In genomic region chr4:133447967-133448366, GRCm38 (mm10) we compare ENCODE assay signal across 31 mouse cellular contexts. TPM values are rescaled to one million over a fixed set of nuclear protein-coding genes. Genes with fewer than 3 reads are reported as not detected.
A peak's percentile ranks its signal among the peaks of the same experiment; 100 is the strongest.
DNase-seq lines count a peak whose midpoint lies in the region; ATAC-seq and TF ChIP-seq lines count a peak whose summit lies in the region.
"Had no signal": no experiment of that assay in that cellular context is flagged by ENCODE, and none has a peak within 500 bp of the region (broad histone marks: within the 10 kb centered on the region; RNA-seq: fewer than 3 reads in every experiment).

No protein-coding gene starts in this region.

- no peak for ATAC-seq in intestine, embryonic 16.5 days
- no peak for ATAC-seq in intestine, postnatal 0 days
- no peak for ATAC-seq in stomach, embryonic 16.5 days (ENCODE audit: insufficient read depth, low FRiP score)
- ATAC-seq in activated CD4-positive, CD25-positive, alpha-beta regulatory T cell, adult 4 months = no peak
- ATAC-seq: forebrain, embryonic 14.5 days; forebrain, postnatal 0 days; hindbrain, embryonic 16.5 days; Patski had no signal

- peak; percentile 70 for DNase-seq in ZHBTc4 (ENCODE audit: low read depth, low spot score)
- DNase-seq in right cerebral cortex, postnatal 14 days = no peak
- DNase-seq: adrenal gland, postnatal 14 days; B cell, adult 2 months; cerebellum, adult 11 months; cerebellum, adult 2 months; cerebellum, adult 9-11 months; cerebellum, postnatal 36 days; embryo, embryonic 11 days; forebrain, postnatal 0 days; gastrocnemius, adult 2 months; gastrocnemius, postnatal 14 days; heart, adult 18-20 months; heart, postnatal 10 days; heart, postnatal 36 days; kidney, adult 18-20 months had no signal

- TF ChIP-seq CTCF in intestine, postnatal 0 days (IDR thresholded peaks at IDR 0.05; ENCODE audit: low read depth) = no peak
- TF ChIP-seq CTCF in ES-Bruce4 (IDR thresholded peaks at IDR 0.05; ENCODE audit: low read depth, low read length) = no peak

- 81% methylated on average over 11 of the region's 11 CpGs for WGBS in intestine, embryonic 16.5 days
- WGBS in intestine, postnatal 0 days = 84% methylated on average over 11 of the region's 11 CpGs
- 79% methylated on average over 11 of the region's 11 CpGs for WGBS in stomach, embryonic 16.5 days

- no peaks in the 10 kb centered on the region for H3K27me3 ChIP-seq in intestine, embryonic 16.5 days (replicated peaks; ENCODE audit: control insufficient read depth, insufficient read depth, low read length)
- H3K27me3 ChIP-seq in intestine, postnatal 0 days (replicated peaks; ENCODE audit: control insufficient read depth, insufficient read depth, low read length) = no peaks in the 10 kb centered on the region
- no peaks in the 10 kb centered on the region for H3K27me3 ChIP-seq in ES-Bruce4 (ENCODE audit: control insufficient read depth, insufficient read depth, low read length, poor library complexity, severe bottlenecking)
- no peaks in the 10 kb centered on the region for H3K27me3 ChIP-seq in stomach, embryonic 16.5 days (ENCODE audit: control insufficient read depth, insufficient read depth, low read length)
- H3K27me3 ChIP-seq: CH12.LX; embryonic facial prominence, embryonic 15.5 days; heart, embryonic 15.5 days; Patski had no signal

- H3K9ac ChIP-seq in intestine, embryonic 16.5 days (ENCODE audit: low read depth, low read length) = no peak overlapping the region
- no peak overlapping the region for H3K9ac ChIP-seq in intestine, postnatal 0 days (ENCODE audit: low read depth, low read length)
- peak overlapping the region; percentile 29; the same call in 1 of the 2 replicates for H3K9ac ChIP-seq in ES-Bruce4 (ENCODE audit: low read depth, poor library complexity, severe bottlenecking)
- no peak overlapping the region for H3K9ac ChIP-seq in stomach, embryonic 16.5 days (ENCODE audit: low read length)
- H3K9ac ChIP-seq: embryonic facial prominence, embryonic 15.5 days; forebrain, postnatal 0 days; heart, embryonic 12.5 days; heart, embryonic 15.5 days; hindbrain, embryonic 13.5 days had no signal

- H3K4me3 ChIP-seq in intestine, embryonic 16.5 days (ENCODE audit: low read length) = no peak overlapping the region
- no peak overlapping the region for H3K4me3 ChIP-seq in intestine, postnatal 0 days (ENCODE audit: low read depth, low read length)
- H3K4me3 ChIP-seq in ES-Bruce4 (ENCODE audit: low read depth, low read length) = peak overlapping the region; percentile 12; the same call in 1 of the 2 replicates
- no peak overlapping the region for H3K4me3 ChIP-seq in stomach, embryonic 16.5 days (replicated peaks; ENCODE audit: low read length)
- H3K4me3 ChIP-seq: embryonic facial prominence, embryonic 15.5 days; gastrocnemius, adult 2 months; heart, embryonic 12.5 days; heart, embryonic 15.5 days; hindbrain, embryonic 10.5 days; hindbrain, embryonic 13.5 days had no signal

- H3K27ac ChIP-seq in intestine, embryonic 16.5 days (ENCODE audit: low read length) = peak overlapping the region; percentile 19
- H3K27ac ChIP-seq in intestine, postnatal 0 days (ENCODE audit: low read depth, low read length) = no peak overlapping the region
- no peak overlapping the region for H3K27ac ChIP-seq in ES-Bruce4 (ENCODE audit: insufficient read depth, low read length)
- peak overlapping the region; percentile 29; the same call in 1 of the 2 replicates for H3K27ac ChIP-seq in stomach, embryonic 16.5 days (ENCODE audit: low read length)
- H3K27ac ChIP-seq: embryonic facial prominence, embryonic 15.5 days; gastrocnemius, adult 2 months; heart, embryonic 15.5 days; hindbrain, embryonic 13.5 days had no signal

- H3K4me2 ChIP-seq in intestine, embryonic 16.5 days (ENCODE audit: low read depth, low read length) = no peak overlapping the region
- no peak overlapping the region for H3K4me2 ChIP-seq in intestine, postnatal 0 days (replicated peaks; ENCODE audit: low read depth)
- no peak overlapping the region for H3K4me2 ChIP-seq in stomach, embryonic 16.5 days (ENCODE audit: low read depth, low read length)
- H3K4me2 ChIP-seq: embryonic facial prominence, embryonic 15.5 days; heart, embryonic 12.5 days; heart, embryonic 15.5 days; hindbrain, embryonic 13.5 days had no signal

- no peak for TF ChIP-seq POLR2A in ES-Bruce4 (IDR thresholded peaks at IDR 0.05; ENCODE audit: insufficient read depth, low read length)

- H3K9me3 ChIP-seq in intestine, embryonic 16.5 days (ENCODE audit: control insufficient read depth, low read length) = no peaks in the 10 kb centered on the region
- H3K9me3 ChIP-seq in intestine, postnatal 0 days (ENCODE audit: control insufficient read depth) = no peaks in the 10 kb centered on the region
- no peaks in the 10 kb centered on the region for H3K9me3 ChIP-seq in ES-Bruce4 (replicated peaks; ENCODE audit: control insufficient read depth, insufficient read depth, low read length, poor library complexity, severe bottlenecking)
- H3K9me3 ChIP-seq in stomach, embryonic 16.5 days (replicated peaks; ENCODE audit: control insufficient read depth, low read length) = no peaks in the 10 kb centered on the region
- H3K9me3 ChIP-seq: embryonic facial prominence, embryonic 15.5 days; G1E; heart, embryonic 12.5 days; heart, embryonic 15.5 days; hindbrain, embryonic 10.5 days; hindbrain, embryonic 13.5 days had no signal

- no peaks in the 10 kb centered on the region for H3K36me3 ChIP-seq in intestine, embryonic 16.5 days (ENCODE audit: control insufficient read depth, insufficient read depth, low read length)
- no peaks in the 10 kb centered on the region for H3K36me3 ChIP-seq in intestine, postnatal 0 days (ENCODE audit: control insufficient read depth, insufficient read depth)
- no peaks in the 10 kb centered on the region for H3K36me3 ChIP-seq in ES-Bruce4 (ENCODE audit: control insufficient read depth, insufficient read depth, low read length, poor library complexity, severe bottlenecking)
- no peaks in the 10 kb centered on the region for H3K36me3 ChIP-seq in stomach, embryonic 16.5 days (ENCODE audit: control insufficient read depth, insufficient read depth, low read length)
- H3K36me3 ChIP-seq: embryonic facial prominence, embryonic 15.5 days; G1E; heart, embryonic 12.5 days; heart, embryonic 15.5 days; hindbrain, embryonic 10.5 days; hindbrain, embryonic 13.5 days had no signal

- TF ChIP-seq EP300 in ES-Bruce4 (IDR thresholded peaks at IDR 0.05; ENCODE audit: insufficient read depth, low read depth, low read length) = no peak

- peaks cover 12% of the 10 kb centered on the region for H3K4me1 ChIP-seq in intestine, embryonic 16.5 days (ENCODE audit: control insufficient read depth, insufficient read depth, low read length)
- peaks cover 7% of the 10 kb centered on the region; the same call in 1 of the 2 replicates for H3K4me1 ChIP-seq in intestine, postnatal 0 days (replicated peaks; ENCODE audit: control insufficient read depth, insufficient read depth, low read length)
- peaks cover 8% of the 10 kb centered on the region for H3K4me1 ChIP-seq in ES-Bruce4 (ENCODE audit: control insufficient read depth, insufficient read depth, low read length)
- H3K4me1 ChIP-seq in stomach, embryonic 16.5 days (ENCODE audit: control insufficient read depth, insufficient read depth, low read length) = peaks cover 18% of the 10 kb centered on the region

RNA-seq across cellular contexts. Expression of gene Tent5b, which starts 32.0 kb away (rescaled TPM):
- 0.66 and 0.73 TPM in 2 replicates for polyA plus RNA-seq in intestine, embryonic 16.5 days (2015; fragmentation: Nextera tagmentation; extraction: Ambion mirVana)
- 1.3 and 1.8 TPM in 2 replicates for polyA plus RNA-seq in intestine, postnatal 0 days (2015; fragmentation: Nextera tagmentation; extraction: Ambion mirVana)
- polyA plus RNA-seq in ES-Bruce4 (2011; ENCODE audit: insufficient read depth, insufficient read length, low read depth, missing spikeins) = 10.9 and 12.4 TPM in 2 replicates
- polyA plus RNA-seq in stomach, embryonic 16.5 days (2015; fragmentation: Nextera tagmentation; extraction: Ambion mirVana) = 7.9 and 12.6 TPM in 2 replicates
- polyA plus RNA-seq in activated CD4-positive, CD25-positive, alpha-beta regulatory T cell, adult 4 months (2017; shearing (Covaris generic)) = not detected
- polyA plus RNA-seq: G1E had no signal

RNA-seq across cellular contexts. Expression of gene Trnp1, which starts 50.4 kb away (rescaled TPM):
- polyA plus RNA-seq in intestine, embryonic 16.5 days (2015; fragmentation: Nextera tagmentation; extraction: Ambion mirVana) = 0.70 and 0.81 TPM in 2 replicates
- polyA plus RNA-seq in intestine, postnatal 0 days (2015; fragmentation: Nextera tagmentation; extraction: Ambion mirVana) = 2.5 and 2.9 TPM in 2 replicates
- polyA plus RNA-seq in ES-Bruce4 (2011; ENCODE audit: insufficient read depth, insufficient read length, low read depth, missing spikeins) = 10.4 and 13.6 TPM in 2 replicates
- 0.50 and 0.75 TPM in 2 replicates for polyA plus RNA-seq in stomach, embryonic 16.5 days (2015; fragmentation: Nextera tagmentation; extraction: Ambion mirVana)
- polyA plus RNA-seq in activated CD4-positive, CD25-positive, alpha-beta regulatory T cell, adult 4 months (2017; shearing (Covaris generic)) = not detected
- polyA plus RNA-seq: G1E had no signal

Comparison
In these comparisons a context has a peak if more than half of its experiments do, and no peak if none do; other contexts are left out.
1. H3K27ac ChIP-seq: peak in intestine, embryonic 16.5 days (single experiment) and stomach, embryonic 16.5 days (single experiment); none in intestine, postnatal 0 days (single experiment) and ES-Bruce4 (single experiment).